Mouse (Mus musculus) R1 (cell line): ENCODE measurements around the gene Mical2.
A peak's percentile ranks its signal among the peaks of the same experiment; 100 is the strongest.

Experiments used
- DNase-seq: peaks from one replicate; pipeline ENCODE4 v3.0.0-alpha.2; 2018; ENCODE audit warnings: low read depth, low spot score

The Mical2 gene

DNA sequence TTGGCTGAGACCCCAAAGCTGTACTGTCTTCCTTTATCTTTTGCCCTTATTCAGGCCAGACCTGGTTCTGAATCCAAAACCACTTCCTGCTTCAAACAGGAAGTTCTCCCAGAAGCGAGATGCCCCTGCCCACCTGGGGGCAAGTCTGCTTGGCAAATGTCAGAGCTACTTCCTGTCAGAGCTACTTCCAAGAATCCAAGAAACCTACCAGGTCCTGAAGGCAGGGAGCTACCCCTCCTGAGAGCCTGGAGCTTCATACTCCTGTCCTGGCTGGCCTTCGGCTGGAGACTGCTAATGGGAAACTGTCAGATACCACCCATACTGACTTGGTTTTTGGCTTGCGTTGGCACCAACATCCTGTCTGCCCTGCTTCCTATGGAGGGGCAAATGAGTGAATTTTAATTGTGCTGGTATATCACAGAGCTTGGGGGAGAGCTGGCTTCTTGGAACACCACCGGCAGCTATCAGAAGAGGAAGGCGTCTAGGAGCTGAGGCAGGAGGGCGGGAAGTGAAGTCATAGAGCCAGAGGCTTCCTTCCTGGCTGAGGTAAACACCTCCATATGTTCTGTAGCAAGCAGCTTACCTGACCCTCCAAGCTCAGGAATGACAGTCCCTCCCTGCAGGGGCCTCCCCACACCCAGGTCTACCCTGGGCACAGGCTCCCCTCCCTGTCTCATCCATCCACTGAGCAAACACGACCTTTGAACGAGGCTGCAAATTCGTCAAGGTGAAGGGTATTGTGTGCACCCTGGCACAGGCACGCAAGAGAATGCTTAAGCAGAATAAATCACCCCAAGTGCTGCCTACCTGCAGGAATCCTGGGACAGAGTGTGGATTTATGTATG, 17.1 kb upstream of the Mical2 start:
- DNase-seq, result no peak

DNA sequence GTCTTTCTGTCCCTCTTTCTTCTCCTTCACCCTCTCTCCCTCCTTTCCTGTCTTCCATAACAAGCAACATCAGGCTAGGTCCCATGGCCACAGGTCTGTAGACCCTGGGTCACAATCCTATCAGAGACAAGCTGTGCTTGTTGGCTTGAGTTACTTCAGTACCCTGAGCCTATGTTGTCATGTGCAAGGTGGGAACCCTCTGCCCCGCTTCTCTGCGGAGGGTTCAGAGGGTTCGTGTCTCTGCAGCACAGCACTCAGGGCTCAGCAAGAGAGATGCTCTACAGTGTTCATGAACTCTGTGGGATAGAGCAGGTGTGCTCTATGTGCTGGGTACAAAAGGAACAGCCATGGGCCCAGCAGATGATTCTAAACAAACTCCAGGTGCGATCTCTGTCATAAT, 16.0 kb upstream of the Mical2 start:
- DNase-seq, result no peak

DNA sequence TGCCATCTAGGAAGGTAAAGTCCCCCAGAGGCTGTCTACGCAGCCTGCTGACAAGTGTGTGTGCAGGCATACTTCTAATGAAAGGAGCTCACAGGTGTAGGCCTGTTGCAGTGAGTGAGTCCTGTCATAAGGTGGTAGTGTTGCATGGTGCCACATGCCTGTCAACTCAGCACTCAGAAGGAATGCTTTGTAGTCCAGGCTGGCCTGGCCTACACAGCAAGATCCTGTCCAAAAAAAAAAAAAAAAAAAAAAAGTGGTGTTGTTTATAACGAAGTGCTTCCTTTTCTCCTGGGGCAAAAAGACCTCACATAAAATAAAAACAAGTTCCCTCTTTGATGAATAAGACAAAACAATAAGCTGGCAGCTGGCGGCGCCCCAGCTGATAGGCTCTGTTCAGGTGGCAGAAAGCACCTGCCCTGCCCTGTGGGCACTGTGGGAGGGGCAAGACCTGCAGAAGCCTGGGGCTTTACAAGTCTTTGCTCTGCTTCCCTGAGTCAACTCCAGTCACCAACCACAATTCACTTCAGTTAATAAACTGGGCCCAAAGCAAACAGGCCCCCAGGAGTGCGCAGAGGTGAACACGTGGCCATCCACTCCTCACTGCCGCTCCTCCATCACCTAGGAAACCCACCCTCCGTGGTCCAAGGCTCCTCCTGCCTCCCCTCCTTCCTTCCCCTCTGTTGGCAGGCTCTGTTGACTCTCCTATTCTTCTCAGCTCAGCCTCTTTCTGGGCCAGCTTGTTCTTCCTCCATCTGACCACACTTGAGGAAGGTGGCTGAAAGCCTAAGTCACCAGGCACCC, 12.5 kb upstream of the Mical2 start:
- no peak for DNase-seq

DNA sequence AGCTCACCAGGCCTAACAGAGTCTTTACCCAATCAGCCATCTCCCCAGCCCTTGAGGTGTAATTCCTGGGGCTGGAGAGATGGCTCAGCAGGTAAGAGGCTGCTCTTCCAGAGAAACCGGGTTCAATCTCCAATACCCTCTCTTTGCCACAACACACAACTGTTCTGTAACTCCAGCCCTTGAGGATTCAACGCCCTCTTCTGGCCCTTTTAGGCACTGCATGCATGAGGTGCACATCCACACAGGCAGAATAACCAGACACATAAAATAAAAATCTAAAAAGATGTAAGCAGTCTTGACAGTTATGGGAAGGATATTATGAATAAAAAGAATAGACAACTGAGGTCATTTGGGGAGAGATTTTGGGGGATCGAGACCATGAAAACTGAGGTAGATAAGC, 9.8 kb upstream of the Mical2 start:
- DNase-seq, result peak; percentile 39

DNA sequence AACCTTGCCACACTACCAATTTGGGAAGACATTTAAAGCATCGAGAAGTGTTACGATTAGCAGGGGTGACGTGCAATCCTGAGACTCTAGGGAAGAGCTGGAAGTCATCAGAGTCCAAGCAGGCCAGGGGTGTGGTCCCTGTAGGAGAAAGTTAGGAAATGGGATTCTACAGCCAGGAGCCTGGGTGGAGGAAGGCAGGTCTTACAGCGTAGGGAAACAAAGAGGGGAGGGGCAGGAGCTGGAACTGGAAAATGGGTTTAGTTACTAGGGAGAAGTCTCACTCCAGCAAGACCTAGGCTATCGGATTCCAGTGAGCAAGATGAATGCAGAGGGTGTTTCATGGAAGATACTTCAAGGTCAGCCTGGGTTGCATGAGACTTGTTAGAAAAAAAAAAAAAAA, 8.9 kb upstream of the Mical2 start:
- peak; percentile 76 for DNase-seq

DNA sequence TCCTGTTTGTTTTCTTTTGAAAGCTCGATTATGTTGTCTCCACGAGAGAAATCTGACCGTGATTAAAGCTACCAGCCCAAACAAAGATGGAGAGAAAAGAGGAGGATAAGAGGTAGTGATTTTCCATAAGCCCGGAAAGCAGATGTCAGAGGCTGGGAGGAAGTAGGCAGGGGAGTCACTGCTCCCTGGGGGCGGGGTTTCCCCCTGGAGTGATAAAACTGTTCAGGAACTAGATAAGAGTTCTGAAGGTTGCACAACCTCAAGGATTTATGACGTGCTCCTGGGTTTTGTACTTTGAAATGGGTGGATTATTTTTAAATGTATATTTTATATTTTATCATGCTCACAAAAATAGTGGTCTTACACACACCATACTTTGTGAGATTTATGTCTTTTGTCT, 8.4 kb upstream of the Mical2 start:
- DNase-seq, result peak; percentile 36

DNA sequence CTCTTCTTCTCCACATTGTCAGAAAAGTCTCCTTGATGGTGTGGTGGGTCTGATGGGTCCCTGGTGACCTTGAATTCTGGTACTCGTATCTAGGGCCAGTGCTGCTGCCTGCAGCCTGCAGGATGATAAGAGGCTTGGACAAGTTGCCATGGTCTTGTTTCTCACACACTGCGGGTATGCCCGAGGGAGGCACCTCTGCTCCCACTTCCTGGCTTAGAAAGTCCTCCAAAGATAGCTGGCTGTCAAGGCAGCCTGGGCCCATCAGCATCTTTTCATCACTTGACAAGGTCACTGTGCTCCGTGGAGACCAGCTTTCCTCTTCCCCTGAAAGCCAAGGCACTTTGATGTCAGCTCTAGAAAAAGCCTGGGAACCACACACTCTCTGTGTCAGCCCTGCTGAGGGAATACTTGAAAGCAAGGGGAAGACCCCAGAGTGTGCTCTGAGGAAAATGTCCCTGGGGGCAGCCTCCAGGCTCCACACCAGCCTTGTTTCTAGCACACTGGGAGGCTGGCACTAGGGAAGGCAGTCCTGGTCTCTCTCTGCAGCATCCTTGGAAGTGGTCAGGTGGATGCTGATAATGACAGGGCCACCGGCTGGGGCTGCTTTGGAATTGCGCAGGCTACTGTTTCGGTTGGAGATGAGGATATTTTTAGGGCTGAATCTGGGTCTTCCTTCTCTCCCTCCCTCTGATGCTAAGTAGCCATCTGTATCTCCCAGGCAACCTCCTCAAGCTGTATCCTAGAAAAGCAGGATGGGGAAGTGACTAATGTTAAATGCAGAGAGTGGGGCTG, 2.7 kb upstream of the Mical2 start:
- DNase-seq, result no peak

DNA sequence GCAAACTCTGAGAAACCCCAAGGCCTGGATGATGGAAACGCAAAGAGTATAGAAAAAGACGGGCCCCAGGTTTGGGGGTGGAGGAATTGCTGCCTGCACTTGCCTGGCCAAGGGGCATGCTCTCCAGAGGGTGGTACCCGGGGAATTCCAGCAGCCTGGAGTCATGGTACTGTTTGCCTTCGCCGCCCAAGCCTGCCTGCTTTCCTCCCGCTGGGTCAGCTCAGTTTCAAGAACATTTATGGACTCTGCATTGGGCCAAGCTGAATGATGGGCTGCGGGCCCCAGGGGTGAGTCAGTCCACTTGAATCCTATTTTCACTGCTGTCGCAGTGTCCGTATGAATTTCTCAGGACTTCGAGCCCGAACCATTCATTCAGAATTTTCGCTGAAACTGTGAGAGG, 802 bp upstream of the Mical2 start:
- no peak for DNase-seq

DNA sequence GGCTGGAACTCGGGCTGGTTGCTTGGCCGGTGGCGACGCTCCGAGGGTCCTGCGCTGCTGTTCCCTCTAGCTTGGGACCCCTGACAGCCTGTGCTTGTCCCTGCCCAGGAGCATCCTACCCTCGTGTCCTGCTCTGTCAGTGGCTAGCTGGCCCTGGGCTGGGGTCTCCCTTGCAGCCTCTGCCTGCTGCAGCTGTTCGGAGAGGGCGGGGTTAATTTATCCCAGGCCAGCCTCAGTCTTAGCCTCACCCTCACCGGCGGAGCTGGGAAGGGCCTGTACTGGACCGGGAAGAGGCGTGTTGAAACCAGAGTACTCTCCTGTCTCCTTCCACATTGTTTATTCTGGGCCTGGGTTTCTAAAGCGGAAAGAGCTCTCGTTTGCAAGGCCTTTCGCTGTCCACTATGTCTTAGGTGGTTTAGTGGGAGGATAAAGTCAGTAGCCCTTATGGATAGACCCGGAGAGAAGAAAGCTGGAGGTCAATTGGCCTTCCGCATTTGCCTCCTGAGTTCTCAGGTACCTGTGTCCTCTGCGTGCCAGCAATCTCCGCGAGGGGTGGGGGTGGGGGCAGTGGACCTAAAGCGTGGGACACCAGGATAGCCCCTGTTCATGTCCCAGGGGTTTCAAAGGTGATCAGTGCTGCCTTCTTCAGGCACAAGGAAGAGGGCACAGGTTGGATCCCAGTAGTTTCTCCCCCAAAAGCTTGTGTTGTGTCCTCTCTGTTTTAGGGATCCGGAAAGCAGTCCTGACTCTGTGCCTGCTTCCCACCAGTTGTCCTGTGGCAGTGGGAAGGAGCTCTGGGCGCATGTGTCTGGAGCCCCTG, 1.0 kb downstream of the Mical2 start:
- peak; percentile 19 for DNase-seq

DNA sequence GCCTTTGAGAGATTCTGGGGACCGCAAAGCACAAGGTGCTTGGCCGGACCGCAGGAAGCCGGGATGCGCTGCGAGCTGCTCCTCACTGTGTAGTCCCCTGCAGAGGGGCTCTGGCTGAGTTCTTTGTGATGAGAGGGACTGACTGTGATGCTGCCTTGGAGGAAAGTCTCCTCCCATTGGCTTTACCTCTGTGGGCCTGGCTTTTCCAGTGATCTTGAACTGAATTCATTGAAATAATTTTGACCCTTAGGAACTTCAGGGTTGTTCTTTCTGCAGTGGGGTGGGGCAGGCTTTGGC, 1.6 kb downstream of the Mical2 start:
- no peak for DNase-seq

DNA sequence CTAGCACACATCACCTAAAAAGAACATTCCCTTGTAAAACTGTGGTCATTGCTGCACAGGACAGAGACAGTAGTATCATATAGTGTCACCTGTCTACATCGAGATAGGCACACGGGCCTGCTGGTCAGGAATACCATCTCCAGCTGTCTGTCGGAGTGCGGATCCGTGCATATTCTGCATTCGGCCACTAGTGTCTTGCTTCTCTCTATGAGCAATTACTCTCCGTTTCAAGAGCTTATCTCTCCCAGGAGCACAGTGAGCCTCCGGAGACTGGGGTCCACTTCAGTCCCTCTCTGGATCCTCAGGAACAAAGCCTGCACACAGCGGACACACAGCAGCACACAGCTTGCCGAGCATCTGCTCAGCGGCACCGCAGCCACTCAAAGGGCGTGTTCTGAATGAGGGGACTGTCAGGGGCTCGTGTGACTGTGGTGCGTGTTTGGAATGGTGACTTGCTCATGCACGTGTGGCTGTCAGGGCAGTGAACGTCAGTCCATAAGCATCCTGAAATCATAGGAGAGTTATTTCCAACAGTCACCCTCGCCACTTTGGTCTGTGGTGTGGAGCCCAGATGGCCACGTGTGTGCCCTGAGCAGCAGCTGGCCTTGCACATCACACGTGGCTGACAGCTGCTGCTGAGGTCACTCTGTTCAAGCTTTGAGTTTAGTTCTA, 3.3 kb downstream of the Mical2 start:
- DNase-seq, result no peak

DNA sequence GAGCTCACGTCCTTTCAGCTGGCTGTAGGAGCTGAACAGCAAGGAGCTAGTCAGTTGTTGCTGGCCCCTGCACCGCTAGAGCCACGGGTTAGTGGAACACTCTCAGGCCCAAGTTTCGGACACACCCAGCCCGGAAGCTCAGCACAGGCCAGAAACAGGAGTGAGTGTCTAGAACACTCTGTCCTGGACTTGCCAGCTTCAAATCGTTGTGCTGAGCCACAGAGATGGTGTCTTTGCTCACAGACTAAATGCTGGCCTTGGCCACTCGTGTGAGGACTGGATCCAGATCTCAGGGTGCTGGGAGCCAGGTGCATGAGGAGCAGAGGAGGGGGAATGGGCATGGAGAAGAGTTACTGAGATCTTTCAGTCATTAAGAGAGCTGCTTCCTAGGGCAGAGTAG, 6.1 kb downstream of the Mical2 start:
- DNase-seq, result no peak

DNA sequence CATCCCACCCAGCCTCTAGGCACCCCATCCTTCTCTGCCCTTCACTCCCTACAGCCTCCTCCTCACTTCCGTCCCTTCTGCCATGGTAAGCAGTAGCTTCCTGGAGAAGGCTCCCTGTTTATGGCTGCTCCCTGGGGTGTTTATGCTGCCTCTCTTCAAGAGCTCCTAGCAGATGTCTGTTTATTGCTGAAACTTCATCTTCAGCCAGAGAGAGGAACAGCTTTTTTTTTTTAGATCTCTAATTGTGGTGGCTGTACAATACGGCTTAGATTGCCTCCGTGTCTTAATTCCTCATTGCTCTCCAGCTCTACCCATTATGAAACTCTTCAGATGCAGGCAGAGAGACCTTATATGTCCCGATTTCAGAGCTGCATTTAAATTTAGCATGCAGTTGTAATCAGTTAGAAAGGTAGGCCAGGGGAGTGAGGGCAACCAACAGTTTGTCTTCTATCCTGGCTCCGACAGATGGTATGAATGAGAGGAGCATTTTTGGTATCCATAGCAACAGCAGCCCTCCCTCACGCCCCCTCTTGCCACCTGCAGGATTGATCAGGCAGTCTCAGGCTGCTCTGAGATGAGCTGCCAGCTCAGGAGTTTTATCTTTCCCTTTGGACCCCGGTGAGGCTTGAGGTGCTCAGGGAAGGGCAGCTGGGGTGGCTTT, 7.8 kb downstream of the Mical2 start:
- no peak for DNase-seq

DNA sequence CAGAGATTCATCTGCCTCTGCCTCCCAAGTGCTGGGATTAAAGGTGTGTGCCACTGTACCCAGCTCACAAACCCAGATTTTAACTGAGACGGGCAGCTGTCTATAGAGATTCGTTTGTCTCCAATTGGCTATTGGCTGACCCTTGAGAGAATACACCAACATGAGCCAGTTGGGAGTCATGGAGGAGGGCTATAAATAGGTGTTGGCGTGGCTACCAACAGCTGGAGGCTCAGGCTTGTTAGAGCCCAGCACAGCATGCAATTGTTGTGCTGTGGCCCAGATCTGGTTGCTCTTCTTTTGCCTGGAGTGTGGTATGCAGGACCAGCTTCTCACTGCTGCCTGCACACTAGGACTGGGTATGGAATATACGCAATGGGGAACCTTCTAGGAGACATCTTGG, 8.8 kb downstream of the Mical2 start:
- no peak for DNase-seq

DNA sequence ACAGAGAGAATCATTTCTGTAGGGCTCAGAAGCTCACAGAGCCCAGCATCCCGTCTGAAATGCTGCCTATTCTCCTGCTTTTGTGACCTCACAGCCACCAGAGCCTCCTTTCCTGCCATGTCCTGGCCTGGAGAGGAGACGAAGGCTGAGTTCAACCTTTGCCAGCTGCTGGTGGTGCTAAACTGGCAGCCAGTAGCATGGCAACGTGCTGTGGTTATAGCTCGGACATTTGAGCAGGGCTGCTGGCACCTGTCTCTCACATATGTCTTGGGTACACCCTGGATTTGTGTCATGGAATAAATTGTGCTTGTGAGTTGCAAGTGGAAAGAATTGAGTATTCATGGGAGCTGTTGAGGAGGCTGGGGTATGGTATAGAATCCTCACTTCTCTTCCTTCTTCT, 9.8 kb downstream of the Mical2 start:
- DNase-seq, result no peak

DNA sequence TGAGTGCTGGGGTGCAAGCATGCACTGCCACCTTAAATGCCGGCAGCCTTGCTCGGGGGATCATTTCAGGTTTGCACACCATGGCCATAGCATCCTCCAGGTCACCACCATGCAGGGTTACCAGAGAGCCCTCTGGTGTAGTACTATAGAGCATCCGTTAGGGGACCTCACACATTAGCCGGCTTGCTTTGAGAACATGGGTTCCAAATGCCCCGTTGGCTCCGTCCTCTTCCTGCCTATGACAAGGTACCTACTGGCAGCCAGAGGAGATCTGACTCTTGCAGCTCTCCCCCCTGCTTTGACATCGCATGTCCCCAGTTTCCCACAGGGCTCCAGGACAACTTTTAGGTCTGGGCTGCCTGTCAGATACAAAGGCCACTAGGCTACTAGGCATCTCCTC, 11.6 kb downstream of the Mical2 start:
- DNase-seq, result no peak

DNA sequence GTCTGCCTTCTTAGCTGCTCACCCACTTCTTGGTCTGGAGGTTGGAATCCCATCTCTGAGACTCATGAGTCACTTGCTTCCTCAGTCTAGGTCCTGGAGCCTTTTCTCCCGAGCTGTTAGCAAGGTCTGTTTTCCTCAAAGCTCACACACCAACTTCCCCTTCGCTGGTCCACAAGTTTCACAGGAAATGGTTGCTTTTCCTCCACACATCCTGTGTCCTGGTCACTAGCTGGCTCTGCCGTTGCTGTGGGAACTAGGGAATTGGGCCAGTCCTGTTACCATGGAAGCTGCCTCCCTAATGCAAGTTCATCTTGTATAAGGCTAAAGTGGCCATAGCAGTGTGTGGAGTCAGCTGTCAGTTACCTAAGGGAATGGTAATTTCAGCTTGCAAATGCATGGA, 12.2 kb downstream of the Mical2 start:
- no peak for DNase-seq

DNA sequence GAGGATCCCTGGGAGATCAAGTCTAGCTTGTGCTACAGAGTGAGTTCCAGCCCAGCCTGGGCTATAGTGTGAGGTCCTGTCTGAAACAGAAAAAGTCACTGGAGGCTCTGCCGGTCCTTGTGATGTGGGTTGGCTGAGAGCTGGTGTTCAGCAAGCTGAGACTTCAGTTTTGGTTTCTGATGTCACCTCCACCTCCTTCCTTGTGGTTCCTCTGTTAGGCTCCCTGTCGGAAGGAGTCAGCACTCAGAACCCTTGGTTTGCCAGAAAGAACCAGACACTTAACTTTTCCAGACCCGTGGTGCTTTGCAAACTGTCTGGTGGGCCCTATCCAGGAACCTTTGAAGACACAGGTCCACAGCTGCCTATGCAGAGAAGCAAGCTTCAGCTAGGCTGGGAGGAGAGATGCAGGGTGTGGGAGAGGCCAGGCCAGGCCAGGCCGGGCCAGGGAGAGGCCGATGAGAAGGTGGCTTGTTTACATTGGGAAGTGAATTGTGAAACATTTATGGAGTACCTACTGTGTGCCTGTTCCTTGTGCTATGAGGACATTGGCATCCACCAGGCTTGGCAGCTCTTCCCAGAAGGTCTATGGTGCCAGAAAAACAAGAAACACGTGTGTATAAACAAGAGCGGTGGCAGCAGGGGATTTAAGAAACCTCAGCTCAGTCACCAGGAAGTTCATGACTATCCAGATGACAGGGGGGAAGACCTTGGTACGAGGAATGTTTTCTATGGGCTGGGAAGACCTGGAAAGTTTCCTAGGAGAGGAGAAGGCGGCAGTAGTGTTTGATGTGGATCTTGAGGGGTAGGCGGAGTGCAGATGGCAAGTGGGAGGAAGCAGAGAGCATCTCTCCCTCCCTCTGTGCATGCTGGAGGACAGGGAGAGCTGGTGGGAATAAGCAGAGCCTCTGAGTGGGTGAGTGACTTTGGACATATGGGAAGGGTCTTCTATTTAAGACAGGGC, 13.4 kb downstream of the Mical2 start:
- no peak for DNase-seq

DNA sequence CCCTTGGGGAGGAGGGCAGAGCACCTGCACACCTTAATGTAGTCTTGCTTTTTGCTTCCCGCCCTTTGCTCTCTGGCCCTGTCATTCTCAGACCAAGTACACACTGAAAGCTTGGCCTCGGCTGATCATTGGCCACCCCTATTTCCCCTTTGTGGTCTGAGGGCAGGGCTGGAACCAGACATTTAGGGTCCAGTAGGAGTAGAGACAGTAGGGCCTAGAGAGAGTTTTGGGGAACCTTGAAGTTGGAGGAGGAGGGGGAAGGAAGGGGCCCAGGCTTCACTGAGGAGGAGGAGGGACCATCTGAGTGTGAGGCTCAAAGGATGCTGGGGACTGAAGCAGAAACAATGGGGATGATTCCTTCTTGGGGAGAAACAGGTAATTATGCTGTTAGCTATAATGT, 15.1 kb downstream of the Mical2 start:
- no peak for DNase-seq
